Comparison of ENCODE assay signal across 16 mouse cellular contexts in genomic region chr15:97050436-97050835, GRCm38 (mm10). TPM values are rescaled to one million over a fixed set of nuclear protein-coding genes. Genes with fewer than 3 reads are reported as not detected.
DNase-seq lines count a peak whose midpoint lies in the region; ATAC-seq lines count a peak whose summit lies in the region.
"Had no signal": no experiment of that assay in that cellular context is flagged by ENCODE, and none has a peak within 500 bp of the region (broad histone marks: within the 10 kb centered on the region; RNA-seq: fewer than 3 reads in every experiment).

No protein-coding gene starts in this region.

- no peak overlapping the region for H3K4me3 ChIP-seq in heart, embryonic 11.5 days (ENCODE audit: low read depth, low read length)
- no peak overlapping the region for H3K4me3 ChIP-seq in forebrain, embryonic 16.5 days (replicated peaks; ENCODE audit: low read length)
- H3K4me3 ChIP-seq: liver, embryonic 15.5 days; midbrain, embryonic 10.5 days; neural tube, embryonic 15.5 days had no signal

- peak overlapping the region; percentile 34; the same call in 1 of the 2 replicates for H3K9ac ChIP-seq in heart, embryonic 11.5 days (ENCODE audit: low read depth, low read length)
- no peak overlapping the region for H3K9ac ChIP-seq in forebrain, embryonic 16.5 days (replicated peaks; ENCODE audit: low read depth, low read length)
- H3K9ac ChIP-seq: liver, embryonic 15.5 days; neural tube, embryonic 15.5 days had no signal

- peaks cover 9% of the 10 kb centered on the region; the same call in 1 of the 2 replicates for H3K9me3 ChIP-seq in heart, embryonic 11.5 days (replicated peaks; ENCODE audit: control insufficient read depth, low read length)
- H3K9me3 ChIP-seq in forebrain, embryonic 16.5 days (ENCODE audit: control insufficient read depth, low read length): no peaks in the 10 kb centered on the region; the same call in 1 of the 2 replicates
- H3K9me3 ChIP-seq: liver, embryonic 15.5 days; neural tube, embryonic 15.5 days had no signal

- H3K27me3 ChIP-seq in heart, embryonic 11.5 days (ENCODE audit: control insufficient read depth, insufficient read depth, low read length): no peaks in the 10 kb centered on the region
- H3K27me3 ChIP-seq in forebrain, embryonic 16.5 days (replicated peaks; ENCODE audit: control insufficient read depth, insufficient read depth, low read length): no peaks in the 10 kb centered on the region; the same call in 1 of the 2 replicates
- H3K27me3 ChIP-seq: CH12.LX; neural tube, embryonic 15.5 days had no signal

- H3K4me1 ChIP-seq in heart, embryonic 11.5 days (ENCODE audit: control insufficient read depth, insufficient read depth, low read length): peaks cover 27% of the 10 kb centered on the region
- 0 out of 2 replicates have a peak, but pooled peaks cover 9% of the 10 kb centered on the region for H3K4me1 ChIP-seq in forebrain, embryonic 16.5 days (replicated peaks; ENCODE audit: control insufficient read depth, insufficient read depth, low read length)
- H3K4me1 ChIP-seq: liver, embryonic 15.5 days had no signal

- 32% methylated on average over 12 of the region's 12 CpGs for WGBS in heart, embryonic 11.5 days (ENCODE audit: insufficient replicate concordance)
- 78% methylated on average over 12 of the region's 12 CpGs for WGBS in forebrain, embryonic 16.5 days

- peak overlapping the region; percentile 76 for H3K27ac ChIP-seq in heart, embryonic 11.5 days (ENCODE audit: low read depth, low read length)
- H3K27ac ChIP-seq in forebrain, embryonic 16.5 days (ENCODE audit: low read length): no peak overlapping the region
- H3K27ac ChIP-seq: liver, embryonic 15.5 days; neural tube, embryonic 15.5 days had no signal

- H3K4me2 ChIP-seq in heart, embryonic 11.5 days: peak overlapping the region; percentile 41
- no peak overlapping the region for H3K4me2 ChIP-seq in forebrain, embryonic 16.5 days (ENCODE audit: low read length)
- H3K4me2 ChIP-seq: liver, embryonic 15.5 days; neural tube, embryonic 15.5 days had no signal

- H3K36me3 ChIP-seq in heart, embryonic 11.5 days (ENCODE audit: control insufficient read depth, insufficient read depth, low read length): no peaks in the 10 kb centered on the region
- H3K36me3 ChIP-seq in forebrain, embryonic 16.5 days (ENCODE audit: control insufficient read depth, insufficient read depth): no peaks in the 10 kb centered on the region
- H3K36me3 ChIP-seq: liver, embryonic 15.5 days; midbrain, embryonic 10.5 days; neural tube, embryonic 15.5 days had no signal

- DNase-seq in heart, adult 9 months (ENCODE audit: low spot score in 2 of 2): no peak
- DNase-seq in ES-CJ7 (ENCODE audit: low read depth, low spot score): peak; percentile 68
- DNase-seq in ZHBTc4 (ENCODE audit: low read depth, low spot score): peak; percentile 64
- peak; percentile 5 to 22 for DNase-seq in heart, postnatal 14 days
- no peak for DNase-seq in right cerebral cortex, adult 2 months (ENCODE audit: low spot score in 2 of 2)
- DNase-seq: cerebellum, adult 11-12 months; kidney, postnatal 10 days; right cerebral cortex, postnatal 4 days had no signal

- intact Hi-C loops in heart, postnatal 14 days (cut with DNase I): no loop called here

- no peak for ATAC-seq in heart, embryonic 11.5 days (replicated peaks; ENCODE audit: insufficient number of reproducible peaks, low FRiP score, low TSS enrichment)
- ATAC-seq in forebrain, embryonic 16.5 days: no peak
- ATAC-seq: inflammation-experienced regulatory T-cells, adult 6 months had no signal

RNA-seq across cellular contexts. Expression of gene Slc38a4, which starts 5.3 kb away (rescaled TPM):
- polyA plus RNA-seq in heart, embryonic 11.5 days (2014; fragmentation: Nextera tagmentation; extraction: Ambion mirVana): 177 and 185 TPM in 2 replicates
- 10 to 100 TPM; 19.7 to 30.1 TPM for total RNA-seq in heart, postnatal 14 days (2021)
- 3.7 and 5.0 TPM in 2 replicates for polyA plus RNA-seq in forebrain, embryonic 16.5 days (2015; fragmentation: Nextera tagmentation; extraction: Ambion mirVana)
- total RNA-seq: hematopoietic stem cell, adult 5-6 weeks had no signal
- polyA plus RNA-seq: inflammation-experienced regulatory T-cells, adult 6 months had no signal

Comparison
In these comparisons a context has a peak if more than half of its experiments do, and no peak if none do; other contexts are left out.
1. DNase-seq: peak in ES-CJ7 (single experiment), ZHBTc4 (single experiment) and heart, postnatal 14 days (2 of 2); none in heart, adult 9 months (0 of 2) and right cerebral cortex, adult 2 months (0 of 2).
2. RNA of gene Slc38a4, which starts 5.3 kb away (polyA plus RNA-seq): 177 to 185 TPM in heart, embryonic 11.5 days; 3.7 to 5.0 TPM in forebrain, embryonic 16.5 days; every median in the first group is over 10 times any median in the second.